In genomic region chr11:82339921-82340401, GRCm38 (mm10) we compare ENCODE assay signal across 10 mouse cellular contexts. TPM values are rescaled to one million over a fixed set of nuclear protein-coding genes. Genes with fewer than 3 reads are reported as not detected.
A peak's percentile ranks its signal among the peaks of the same experiment; 100 is the strongest.
DNase-seq lines count a peak whose midpoint lies in the region; ATAC-seq lines count a peak whose summit lies in the region.
"Had no signal": no experiment of that assay in that cellular context is flagged by ENCODE, and none has a peak within 500 bp of the region (broad histone marks: within the 10 kb centered on the region; RNA-seq: fewer than 3 reads in every experiment).

No protein-coding gene starts in this region.

- H3K9me3 ChIP-seq in hindbrain, embryonic 14.5 days (ENCODE audit: control insufficient read depth, low read length) = no peaks in the 10 kb centered on the region
- no peaks in the 10 kb centered on the region for H3K9me3 ChIP-seq in liver, embryonic 13.5 days (replicated peaks)

- H3K27ac ChIP-seq in hindbrain, embryonic 14.5 days = 0 out of 2 replicates have a peak overlapping the region, but pooled peaks have one; percentile 6
- H3K27ac ChIP-seq in liver, embryonic 13.5 days = no peak overlapping the region; the same call in 1 of the 2 replicates

- H3K36me3 ChIP-seq in hindbrain, embryonic 14.5 days (replicated peaks; ENCODE audit: control insufficient read depth, insufficient read depth) = no peaks in the 10 kb centered on the region
- H3K36me3 ChIP-seq in liver, embryonic 13.5 days = no peaks in the 10 kb centered on the region

- no peak for ATAC-seq in hindbrain, embryonic 14.5 days (ENCODE audit: low FRiP score)
- ATAC-seq in liver, embryonic 13.5 days (ENCODE audit: low read depth) = peak; percentile 63

- no peak overlapping the region for H3K4me2 ChIP-seq in hindbrain, embryonic 14.5 days (replicated peaks)
- H3K4me2 ChIP-seq in liver, embryonic 13.5 days = no peak overlapping the region

- WGBS in hindbrain, embryonic 14.5 days = 25% methylated on average over 7 of the region's 7 CpGs
- WGBS in liver, embryonic 13.5 days (ENCODE audit: insufficient replicate concordance) = 7% methylated on average over 7 of the region's 7 CpGs

- 0 out of 2 replicates have a peak, but pooled peaks cover 7% of the 10 kb centered on the region for H3K4me1 ChIP-seq in hindbrain, embryonic 14.5 days (replicated peaks; ENCODE audit: control insufficient read depth, insufficient read depth, low read length)
- peaks cover 3% of the 10 kb centered on the region; the same call in 1 of the 2 replicates for H3K4me1 ChIP-seq in liver, embryonic 13.5 days (replicated peaks)

- peak; percentile 83 for DNase-seq in adrenal gland, postnatal 14 days
- DNase-seq in embryo, embryonic 11.5 days (ENCODE audit: low read depth, low spot score) = peak; percentile 37
- DNase-seq in hindbrain, embryonic 14.5 days (ENCODE audit: low spot score) = peak; percentile 24
- peak; percentile 4 for DNase-seq in liver, embryonic 13.5 days
- DNase-seq in urinary bladder, adult 2 months (ENCODE audit: low spot score) = no peak
- no peak for DNase-seq in thymus, postnatal 25 days
- no peak for DNase-seq in testis, postnatal 14 days (ENCODE audit: low spot score)
- DNase-seq in spleen, postnatal 14 days (ENCODE audit: low spot score in 2 of 2) = no peak

- no peak overlapping the region for H3K9ac ChIP-seq in hindbrain, embryonic 14.5 days
- H3K9ac ChIP-seq in liver, embryonic 13.5 days = no peak overlapping the region

- no peaks in the 10 kb centered on the region for H3K27me3 ChIP-seq in hindbrain, embryonic 14.5 days (ENCODE audit: control insufficient read depth, insufficient read depth, low read length)
- H3K27me3 ChIP-seq in liver, embryonic 13.5 days = no peaks in the 10 kb centered on the region

- H3K4me3 ChIP-seq in hindbrain, embryonic 14.5 days (replicated peaks; ENCODE audit: low read length) = no peak overlapping the region
- H3K4me3 ChIP-seq in liver, embryonic 13.5 days (replicated peaks) = no peak overlapping the region

RNA-seq across cellular contexts. Expression of gene Ccl1, which starts 34.5 kb away (rescaled TPM):
- not detected in 2 replicates for total RNA-seq in adrenal gland, postnatal 14 days (2021)
- polyA plus RNA-seq in hindbrain, embryonic 14.5 days (2014; fragmentation: Nextera tagmentation; extraction: Ambion mirVana) = 1.1 TPM in 1 of 2 replicates, not detected in the other
- not detected in 2 replicates for polyA plus RNA-seq in liver, embryonic 13.5 days (2015; fragmentation: Nextera tagmentation; extraction: Ambion mirVana)
- 0.15 and 0.29 TPM in 2 replicates for polyA plus RNA-seq in urinary bladder, adult 2 months (2012; rRNA removed)
- total RNA-seq: left cerebral cortex, postnatal 10 days had no signal
- polyA plus RNA-seq: embryonic facial prominence, embryonic 14.5 days had no signal

RNA-seq across cellular contexts. Expression of gene Tmem132e, which starts 48.7 kb away (rescaled TPM):
- 0.85 and 0.90 TPM in 2 replicates for total RNA-seq in adrenal gland, postnatal 14 days (2021)
- polyA plus RNA-seq in hindbrain, embryonic 14.5 days (2014; fragmentation: Nextera tagmentation; extraction: Ambion mirVana) = 5.1 and 6.9 TPM in 2 replicates
- polyA plus RNA-seq in liver, embryonic 13.5 days (2015; fragmentation: Nextera tagmentation; extraction: Ambion mirVana) = 0.10 and 0.15 TPM in 2 replicates
- polyA plus RNA-seq in urinary bladder, adult 2 months (2012; rRNA removed) = 1.8 TPM in 2 replicates

Comparison
In these comparisons a context has a peak if more than half of its experiments do, and no peak if none do; other contexts are left out.
1. DNase-seq: peak in adrenal gland, postnatal 14 days (single experiment), embryo, embryonic 11.5 days (single experiment), hindbrain, embryonic 14.5 days (single experiment) and liver, embryonic 13.5 days (single experiment); none in urinary bladder, adult 2 months (single experiment), thymus, postnatal 25 days (single experiment), testis, postnatal 14 days (single experiment) and spleen, postnatal 14 days (0 of 2).